Mouse (Mus musculus): ENCODE data around the gene Spink2.
A peak's percentile ranks its signal among the peaks of the same experiment; 100 is the strongest.
"Not testable (repeated sequence)": the region's sequence is repeated elsewhere in the genome, so short reads cannot be mapped to it uniquely, and the experiment has no call there.

The Spink2 gene

GRCm38 (mm10) chr5:77193266-77193665 is 18.0 kb downstream of the Spink2 start:
- no peak for DNase-seq

DNA sequence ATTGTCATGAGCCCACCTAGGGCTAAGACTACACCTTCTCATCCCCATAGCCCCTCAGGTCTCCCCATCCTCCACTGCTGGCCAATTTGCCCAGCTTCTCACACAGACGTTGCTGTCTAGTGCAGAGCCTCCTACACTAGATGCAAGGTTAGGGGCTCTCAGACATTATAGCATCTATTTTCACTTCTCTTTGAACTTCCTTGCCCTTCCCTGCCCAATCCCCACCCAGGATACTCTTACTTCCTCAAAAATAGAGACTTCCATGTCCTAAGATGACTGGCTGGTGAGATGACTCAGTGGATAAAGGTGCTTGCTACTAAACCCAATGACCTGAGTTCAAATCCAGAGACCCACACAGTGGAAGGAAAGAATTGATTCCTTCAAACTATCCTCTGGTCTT is 19.6 kb downstream of the Spink2 start:
- no peak for DNase-seq

DNA sequence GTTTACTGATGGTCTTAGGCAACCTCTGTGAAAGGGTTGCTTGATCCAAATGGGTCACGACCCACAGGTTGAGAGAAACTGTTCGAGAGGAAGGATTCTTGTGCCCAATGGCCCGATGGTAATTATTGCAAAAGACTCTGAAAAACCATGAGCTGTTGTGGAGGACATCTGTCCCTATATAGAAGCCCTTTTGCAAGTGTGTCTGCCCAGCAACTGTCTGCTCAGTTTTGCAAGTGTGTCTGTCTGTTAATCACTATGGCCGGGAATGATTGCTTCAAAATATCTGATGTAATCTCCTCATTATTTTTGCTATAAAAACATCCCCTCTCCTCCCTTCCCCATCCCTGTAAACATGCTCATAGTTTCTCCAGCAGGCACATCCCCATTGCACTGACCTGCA is 20.2 kb downstream of the Spink2 start:
- DNase-seq, result no peak

GRCm38 (mm10) chr5:77188738-77189137 is 22.5 kb downstream of the Spink2 start:
- DNase-seq, result no peak

GRCm38 (mm10) chr5:77185351-77185750 is 25.9 kb downstream of the Spink2 start:
- DNase-seq, result no peak

DNA sequence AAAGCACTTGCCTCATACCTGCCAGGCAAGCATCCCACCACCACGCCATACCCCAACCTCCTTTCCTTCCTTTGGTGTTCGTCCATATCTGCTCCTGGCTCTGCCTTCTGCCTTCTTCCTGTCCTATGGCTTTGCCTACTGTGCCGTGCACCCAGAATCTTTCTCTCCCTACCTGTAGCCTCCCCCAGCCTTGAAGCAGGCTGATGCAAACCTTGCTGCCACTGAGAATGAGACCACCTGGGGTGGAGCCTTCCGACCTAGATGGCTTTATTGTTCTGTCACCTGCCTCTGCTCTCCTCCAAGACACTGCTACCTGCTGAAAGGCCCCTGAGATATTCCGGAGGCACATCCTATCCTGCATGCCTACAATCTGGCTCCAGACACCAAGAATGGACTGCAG is 27.4 kb downstream of the Spink2 start:
- not testable (repeated sequence) for DNase-seq

- no peak for DNase-seq
These were observed 27.9 kb downstream of the Spink2 start for GRCm38 (mm10) chr5:77183338-77183737.

GRCm38 (mm10) chr5:77181508-77181907 is 29.8 kb downstream of the Spink2 start:
- no peak for DNase-seq

GRCm38 (mm10) chr5:77178976-77179375 is 32.3 kb downstream of the Spink2 start:
- no peak for DNase-seq

GRCm38 (mm10) chr5:77178008-77178407 is 33.3 kb downstream of the Spink2 start:
- no peak for DNase-seq

DNA sequence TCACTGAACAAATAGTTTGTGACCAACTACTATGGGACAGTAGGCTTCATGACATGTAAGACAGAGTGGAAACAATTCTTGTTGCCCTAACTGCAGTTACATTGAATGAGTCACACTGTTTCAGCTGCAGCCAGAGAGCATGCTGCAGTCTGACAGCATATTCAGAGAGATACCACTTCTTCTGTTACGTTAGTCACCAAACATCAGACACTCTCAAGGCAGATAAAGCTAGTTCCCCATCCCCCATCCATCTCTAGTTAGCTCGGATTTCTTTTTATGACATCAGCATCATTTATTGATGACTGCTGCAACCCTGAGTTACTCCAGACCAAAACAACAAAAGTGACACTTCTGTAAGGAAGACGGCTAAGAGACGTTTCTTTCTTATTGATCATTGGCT is 36.5 kb downstream of the Spink2 start:
- DNase-seq, result no peak

DNA sequence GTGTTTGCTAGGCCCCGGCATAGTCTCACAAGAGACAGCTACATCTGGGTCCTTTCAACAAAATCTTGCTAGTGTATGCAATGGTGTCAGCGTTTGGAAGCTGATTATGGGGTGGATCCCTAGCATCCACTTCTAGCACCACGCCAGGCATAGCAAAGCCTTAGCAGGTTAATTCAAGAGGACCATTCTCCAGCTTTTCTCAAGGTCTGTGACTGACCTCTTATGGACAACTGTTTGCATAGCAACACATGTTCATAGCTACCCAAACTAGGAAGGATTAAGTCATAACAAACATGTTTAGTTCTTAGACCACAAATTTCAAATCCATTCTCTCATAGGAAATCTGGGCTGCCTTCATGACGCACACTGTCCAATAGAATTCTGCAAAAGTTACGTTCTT is 40.7 kb downstream of the Spink2 start:
- no peak for DNase-seq

DNA sequence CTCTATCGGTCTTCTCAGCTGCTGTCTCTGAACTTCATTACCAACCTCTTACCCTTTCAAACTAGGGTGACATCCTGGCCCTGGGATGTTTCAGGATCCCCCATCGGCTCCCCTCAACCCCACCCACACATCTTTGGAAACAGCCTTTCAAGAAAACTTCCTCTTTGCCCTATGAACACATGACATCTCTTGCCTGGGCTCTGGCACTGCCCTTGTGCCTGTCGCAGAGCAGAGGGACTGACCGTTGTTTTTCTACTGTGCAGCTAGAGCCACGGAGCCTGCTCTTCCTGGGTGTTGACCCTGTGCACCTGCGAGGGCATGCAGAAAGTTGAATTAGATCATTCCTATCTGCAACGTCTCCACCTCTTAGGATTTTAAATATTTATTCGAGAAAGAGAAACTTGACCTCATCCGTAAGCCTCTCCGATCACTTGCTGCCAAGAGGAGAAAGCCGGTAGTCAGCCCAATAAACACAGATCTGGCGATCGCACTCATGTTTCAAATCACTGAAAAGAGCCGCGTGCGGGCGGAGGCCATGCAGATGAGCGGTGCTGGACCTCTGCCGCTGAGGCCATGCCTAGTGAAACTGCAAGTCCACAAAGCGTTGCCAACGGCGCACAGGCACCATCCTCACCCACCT is 43.8 kb downstream of the Spink2 start:
- DNase-seq, result no peak

GRCm38 (mm10) chr5:77165703-77166625 is 45.3 kb downstream of the Spink2 start:
- no peak for DNase-seq

- no peak for DNase-seq
These were observed 47.7 kb downstream of the Spink2 start for GRCm38 (mm10) chr5:77163597-77163996.

DNA sequence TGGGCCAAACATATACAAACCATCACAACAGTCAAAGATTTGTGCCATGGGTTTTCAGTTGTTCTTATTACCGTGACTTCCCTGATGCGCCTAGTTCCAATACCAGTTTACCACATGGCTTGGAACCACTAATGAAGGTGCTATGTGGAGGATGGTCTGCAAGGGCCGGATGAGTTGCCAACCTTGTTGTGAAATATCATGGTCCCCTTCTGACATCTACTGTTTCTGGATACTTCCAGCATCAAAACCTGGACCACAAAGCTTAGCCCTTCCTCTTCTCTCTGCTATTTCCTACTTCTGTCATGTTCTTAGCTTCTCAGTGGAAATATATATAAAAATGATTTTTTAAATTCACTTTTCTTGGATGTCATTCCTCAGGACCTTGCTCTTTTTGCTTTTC is 48.7 kb downstream of the Spink2 start:
- DNase-seq, result no peak

DNA sequence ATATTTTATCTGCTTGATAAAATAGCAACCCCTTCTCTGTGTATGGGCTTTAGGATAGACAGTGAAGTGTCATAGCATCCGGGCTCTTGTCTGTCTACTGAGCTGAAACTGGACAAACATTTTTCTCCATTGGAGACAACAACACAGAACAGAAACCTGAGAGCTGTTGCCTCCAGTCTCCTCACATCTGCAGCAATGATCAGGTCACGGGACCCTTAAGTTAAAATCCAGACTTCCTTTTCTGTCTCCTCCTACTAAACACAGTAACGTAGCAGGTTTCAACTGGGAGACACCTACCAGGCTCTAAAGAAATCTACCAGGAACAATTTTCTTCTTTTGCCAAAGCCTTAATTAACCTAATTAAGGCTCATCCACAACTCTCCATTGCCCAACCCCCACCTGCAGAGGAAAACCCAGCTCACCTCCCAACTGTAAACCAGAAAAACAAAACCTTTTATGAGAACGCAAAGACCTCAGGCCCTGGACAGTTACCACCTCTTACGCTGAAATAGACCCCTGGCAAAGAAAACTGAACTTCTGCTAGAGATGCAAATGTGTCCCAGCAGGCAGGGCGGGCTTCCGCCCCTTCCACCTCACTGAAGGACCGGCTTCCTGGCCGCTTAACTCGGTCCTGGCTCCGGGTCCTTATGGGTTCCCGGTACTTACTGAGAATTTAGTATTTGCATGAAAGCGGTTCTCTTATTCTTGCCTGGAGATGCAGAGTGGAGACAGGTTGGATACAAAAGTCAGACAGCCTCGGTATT is 53.3 kb downstream of the Spink2 start:
- DNase-seq, result no peak

DNA sequence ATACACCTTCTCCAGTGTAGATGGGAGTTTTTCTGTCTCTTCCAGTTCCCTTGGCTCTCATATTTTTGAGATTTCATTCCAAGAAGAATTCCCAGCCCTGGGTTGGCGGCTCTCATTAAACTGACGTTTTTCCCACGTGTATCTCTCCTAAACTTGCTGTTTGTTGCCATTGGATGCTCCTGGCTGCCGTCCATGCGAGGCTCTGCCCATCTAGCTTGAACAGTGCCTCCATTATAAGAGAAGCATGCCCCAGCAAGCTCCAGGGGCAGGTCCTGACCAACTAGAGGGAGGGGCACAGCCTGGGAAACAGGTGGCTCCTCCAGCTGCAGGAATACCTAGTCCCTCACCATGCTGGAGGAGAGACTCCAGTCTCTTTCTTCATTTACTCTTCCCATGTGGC is 54.3 kb downstream of the Spink2 start:
- peak; percentile 38 for DNase-seq

GRCm38 (mm10) chr5:77155526-77155925 is 55.7 kb downstream of the Spink2 start:
- DNase-seq, result no peak
